Mouse (Mus musculus) thymus, adult 18-20 months (tissue): Measurements from ENCODE around the gene Vmn1r74.
"Not testable (repeated sequence)": the region's sequence is repeated elsewhere in the genome, so short reads cannot be mapped to it uniquely, and the experiment has no call there.

Source experiments
- DNase-seq, 2 experiments: peaks; one replicate each; pipeline ENCODE4 v3.0.0; 2022; ENCODE audit warnings: mixed read lengths in 2 of 2

Vmn1r74 gene

GRCm38 (mm10) chr7:11833680-11834079 is at the start of gene Vmn1r74:
Vmn1r74 (plus strand) TSS chr7:11833980.
- DNase-seq = no peak

DNA sequence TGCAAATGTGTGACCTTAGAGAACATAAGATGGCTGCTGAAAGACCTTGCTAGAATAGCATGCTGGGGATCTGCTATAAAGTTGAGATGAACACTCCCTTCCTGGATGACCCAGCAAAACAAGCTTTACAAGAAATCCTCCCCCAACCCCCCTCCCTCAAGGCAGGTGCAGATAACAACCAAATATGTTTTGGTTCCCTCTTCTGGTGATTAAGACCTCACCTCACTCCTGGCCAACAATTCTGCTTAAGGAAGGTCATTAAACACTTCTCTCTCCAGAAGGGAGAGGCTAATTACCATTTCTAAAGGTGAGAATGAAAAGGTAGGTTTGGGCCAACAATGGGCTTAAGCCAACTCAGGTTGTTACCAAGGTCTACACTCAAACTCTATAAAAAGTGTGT is 20.0 kb upstream of the Vmn1r74 start:
- no peak for DNase-seq

GRCm38 (mm10) chr7:11822166-11822565 is 11.6 kb upstream of the Vmn1r74 start:
- DNase-seq = no peak

GRCm38 (mm10) chr7:11823246-11823645 is 10.5 kb upstream of the Vmn1r74 start:
- DNase-seq = not testable (repeated sequence)

DNA sequence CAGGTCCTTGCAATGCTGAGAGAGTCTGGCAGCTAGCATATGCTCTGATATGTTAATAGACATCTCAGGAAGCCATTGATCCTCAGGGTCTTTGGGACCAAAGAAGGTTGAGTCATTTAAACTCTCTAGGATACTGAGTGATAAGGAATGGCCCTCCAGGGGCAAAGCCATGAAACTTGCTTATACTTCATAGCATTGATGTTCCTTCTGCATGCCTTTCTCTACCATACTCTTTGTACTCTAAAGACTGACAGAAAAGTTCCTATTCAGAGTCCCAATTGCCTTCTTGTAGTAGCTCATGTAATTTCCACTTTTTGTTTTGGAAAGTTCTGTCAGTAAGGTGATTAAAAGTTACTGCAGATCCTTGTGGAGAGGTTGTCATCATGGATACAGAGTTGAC is 40.5 kb downstream of the Vmn1r74 start, which contains the start of gene Vmn1r75:
Vmn1r75 (plus strand) TSS at position 301 of the 400 bp plus-strand sequence.
- no peak for DNase-seq
